Mouse (Mus musculus) kidney, postnatal 0 days (tissue): ENCODE data around the gene Cdc25a. TPM values are rescaled to one million over a fixed set of nuclear protein-coding genes. Genes with fewer than 3 reads are reported as not detected.

Source experiments
- ATAC-seq: fragments of 200-750 bp; cut with Nextera tagmentation; replicated peaks from 2 replicates; pipeline ENCODE4 v1.8.0; 2017; ENCODE audit warnings: low read depth, moderate number of reproducible peaks, moderate TSS enrichment, moderate library complexity; ENCODE audit not compliant: low FRiP score
- DNase-seq: peaks from one replicate; pipeline ENCODE4 v3.0.0-alpha.2; 2016; ENCODE audit warnings: low spot score
- H3K27ac ChIP-seq: fragments of 300-500 bp; sonication (generic); 2 replicates; pipeline ENCODE4 v1.5.1; 2014; ENCODE audit warnings: mild to moderate bottlenecking
- H3K27me3 ChIP-seq: fragments of 300-500 bp; sonication (generic); 2 replicates; pipeline ENCODE4 v1.6.1; 2014; ENCODE audit warnings: low read length, mixed read lengths; ENCODE audit not compliant: insufficient read depth
- H3K36me3 ChIP-seq: fragments of 300-500 bp; sonication (generic); 2 replicates; pipeline ENCODE4 v1.6.1; 2014; ENCODE audit warnings: low read length, mixed read lengths; ENCODE audit not compliant: insufficient read depth
- H3K4me1 ChIP-seq: fragments of 300-500 bp; sonication (generic); replicated peaks from 2 replicates; pipeline ENCODE4 v1.6.1; 2014; ENCODE audit warnings: antibody characterized with exemption, low read length, mixed read lengths; ENCODE audit not compliant: insufficient read depth
- H3K4me2 ChIP-seq: fragments of 300-500 bp; sonication (generic); 2 replicates; pipeline ENCODE4 v1.6.1; 2014; ENCODE audit warnings: mild to moderate bottlenecking, low read length, moderate library complexity, mixed read lengths
- H3K4me3 ChIP-seq: fragments of 300-500 bp; sonication (generic); replicated peaks from 2 replicates; pipeline ENCODE4 v1.5.1; 2014; ENCODE audit warnings: low read depth, low read length
- H3K9ac ChIP-seq: fragments of 300-500 bp; sonication (generic); 2 replicates; pipeline ENCODE4 v1.6.1; 2014; ENCODE audit warnings: low read depth, low read length
- H3K9me3 ChIP-seq: fragments of 300-500 bp; sonication (generic); replicated peaks from 2 replicates; pipeline ENCODE4 v1.6.1; 2016; ENCODE audit warnings: low read length, inconsistent platforms, mixed read lengths
- CTCF ChIP-seq: IDR thresholded peaks from 2 replicates; pipeline ENCODE4 v1.5.1; 2016; ENCODE audit warnings: antibody characterized with exemption, low read depth, mild to moderate bottlenecking, moderate library complexity
- WGBS: fragments of 180-500 bp; shearing (Covaris S2); extraction: QIAGEN DNeasy Blood & Tissue Kit; methylation state at CpG from one replicate; pipeline ENCODE4 v1.1.7; 2014; 5-methylcytosine and 5-hydroxymethylcytosine counted together
- polyA plus RNA-seq: library from polyadenylated mRNA; unstranded; fragments of >200 nt; fragmentation: Nextera tagmentation; extraction: Ambion mirVana; gene quantifications from 2 replicates; pipeline ENCODE4 v1.2.1, GENCODE M21; 2015

The Cdc25a gene
- polyA plus RNA-seq, 1 experiment from 2014 or later = 15.7 TPM

GRCm38 (mm10) chr9:109898027-109898426, 22.6 kb downstream of the Cdc25a start:
- Histone ChIP-seq H3K27ac (no peak overlapping the region; the same call in 1 of the 2 replicates), H3K36me3 (peaks cover under 1% of the 10 kb centered on the region; the same call in 1 of the 2 replicates), H3K9me3 (no peaks in the 10 kb centered on the region), H3K27me3 (no peaks in the 10 kb centered on the region), H3K4me1 (peaks cover 3% of the 10 kb centered on the region; the same call in 1 of the 2 replicates), H3K9ac (no peak overlapping the region), H3K4me3 (no peak overlapping the region), H3K4me2 (no peak overlapping the region)
- WGBS = 19% methylated on average over 2 of the region's 2 CpGs
- ATAC-seq (no peak), DNase-seq (peak; percentile 35)
- no peak for TF ChIP-seq CTCF

GRCm38 (mm10) chr9:109899361-109899760, 24.0 kb downstream of the Cdc25a start:
- no peak for DNase-seq
- no peak for TF ChIP-seq CTCF
- Histone ChIP-seq H3K4me3 (no peak overlapping the region), H3K27ac (peak overlapping the region; percentile 54), H3K9ac (no peak overlapping the region), H3K9me3 (no peaks in the 10 kb centered on the region), H3K36me3 (no peaks in the 10 kb centered on the region), H3K27me3 (no peaks in the 10 kb centered on the region), H3K4me2 (no peak overlapping the region), H3K4me1 (peaks cover 3% of the 10 kb centered on the region; the same call in 1 of the 2 replicates)
- 61% methylated on average over 10 of the region's 15 CpGs for WGBS
- ATAC-seq = no peak

GRCm38 (mm10) chr9:109899774-109900173, 24.4 kb downstream of the Cdc25a start:
- DNase-seq = peak; percentile 22
- H3K4me3 ChIP-seq = no peak overlapping the region
- WGBS = 53% methylated on average over 8 of the region's 8 CpGs

GRCm38 (mm10) chr9:109900604-109901003, 25.2 kb downstream of the Cdc25a start:
- Histone ChIP-seq H3K9ac (no peak overlapping the region), H3K9me3 (no peaks in the 10 kb centered on the region), H3K4me3 (no peak overlapping the region), H3K27ac (no peak overlapping the region), H3K27me3 (no peaks in the 10 kb centered on the region), H3K36me3 (no peaks in the 10 kb centered on the region), H3K4me1 (peaks cover 3% of the 10 kb centered on the region; the same call in 1 of the 2 replicates), H3K4me2 (no peak overlapping the region)
- WGBS = 82% methylated on average over 3 of the region's 3 CpGs
- no peak for TF ChIP-seq CTCF
- no peak for DNase-seq
- no peak for ATAC-seq

More at GRCm38 (mm10) chr9:109899774-109900173, 24.4 kb downstream of the Cdc25a start:
- TF ChIP-seq CTCF = no peak
- no peak overlapping the region for H3K4me2 ChIP-seq
- H3K27me3 ChIP-seq = no peaks in the 10 kb centered on the region
- no peak for ATAC-seq
- H3K27ac ChIP-seq = peak overlapping the region; percentile 54
- H3K9me3 ChIP-seq = no peaks in the 10 kb centered on the region
- H3K9ac ChIP-seq = no peak overlapping the region
- H3K4me1 ChIP-seq = peaks cover 3% of the 10 kb centered on the region; the same call in 1 of the 2 replicates
- H3K36me3 ChIP-seq = no peaks in the 10 kb centered on the region

GRCm38 (mm10) chr9:109902246-109902645, 26.9 kb downstream of the Cdc25a start:
- Histone ChIP-seq H3K4me2 (no peak overlapping the region), H3K27me3 (no peaks in the 10 kb centered on the region), H3K27ac (no peak overlapping the region; the same call in 1 of the 2 replicates), H3K9ac (no peak overlapping the region), H3K36me3 (no peaks in the 10 kb centered on the region), H3K4me3 (no peak overlapping the region), H3K4me1 (peaks cover 3% of the 10 kb centered on the region; the same call in 1 of the 2 replicates), H3K9me3 (no peaks in the 10 kb centered on the region)
- TF ChIP-seq CTCF = no peak
- ATAC-seq = no peak
- 67% methylated on average over 4 of the region's 4 CpGs for WGBS
- no peak for DNase-seq

GRCm38 (mm10) chr9:109902740-109903139, 27.4 kb downstream of the Cdc25a start:
- no peaks in the 10 kb centered on the region for H3K27me3 ChIP-seq
- H3K9ac ChIP-seq = no peak overlapping the region
- DNase-seq (no peak), ATAC-seq (no peak)
- no peaks in the 10 kb centered on the region for H3K9me3 ChIP-seq
- H3K27ac ChIP-seq = no peak overlapping the region
- WGBS = 43% methylated on average over 5 of the region's 5 CpGs
- TF ChIP-seq CTCF = no peak
- no peak overlapping the region for H3K4me3 ChIP-seq
- H3K36me3 ChIP-seq = no peaks in the 10 kb centered on the region
- peaks cover 7% of the 10 kb centered on the region; the same call in 1 of the 2 replicates for H3K4me1 ChIP-seq
- no peak overlapping the region for H3K4me2 ChIP-seq

- no peaks in the 10 kb centered on the region for H3K36me3 ChIP-seq
- no peak for TF ChIP-seq CTCF
- no peaks in the 10 kb centered on the region for H3K27me3 ChIP-seq
- ATAC-seq (no peak), DNase-seq (peak; percentile 47)
- H3K9me3 ChIP-seq = no peaks in the 10 kb centered on the region
- H3K4me2 ChIP-seq = no peak overlapping the region
- H3K4me1 ChIP-seq = 0 out of 2 replicates have a peak, but pooled peaks cover 4% of the 10 kb centered on the region
- no peak overlapping the region for H3K9ac ChIP-seq
- no peak overlapping the region for H3K4me3 ChIP-seq
- WGBS = 45% methylated on average over 8 of the region's 8 CpGs
- H3K27ac ChIP-seq = no peak overlapping the region
Measured at GRCm38 (mm10) chr9:109907300-109907699, 31.9 kb downstream of the Cdc25a start.
